Mouse (Mus musculus) layer of hippocampus, postnatal 25 days (tissue): Measurements from ENCODE around the gene E330021D16Rik. TPM values are rescaled to one million over a fixed set of nuclear protein-coding genes. Genes with fewer than 3 reads are reported as not detected.

Experiments used
- total RNA-seq, 2 experiments: library from RNA; stranded (reverse); gene quantifications; 2 replicates each; pipeline ENCODE4 v1.2.3; 2021

Gene E330021D16Rik
- total RNA-seq, 2 experiments from 2014 or later: not detected

Other genes starting within 250 kb of the E330021D16Rik start
- gene Grin2b, start 242.1 kb downstream of the E330021D16Rik start, total RNA-seq: 100 to 1,000 TPM; 272 to 410 TPM
- not detected for gene Gm8994, start 88.0 kb downstream of the E330021D16Rik start, total RNA-seq
- gene Atf7ip, start 90.6 kb upstream of the E330021D16Rik start, total RNA-seq: 100 to 1,000 TPM; 105 to 131 TPM
- under 1 TPM in 1 of 2 experiments, not detected in 1; 0.27 TPM for gene Plbd1, start 246.4 kb upstream of the E330021D16Rik start, total RNA-seq